Mouse (Mus musculus): ENCODE measurements around the gene Cnnm2.
"Not testable (repeated sequence)": the region's sequence is repeated elsewhere in the genome, so short reads cannot be mapped to it uniquely, and the experiment has no call there.

- peak; percentile 27; the same call in 1 of the 2 replicates for TF ChIP-seq CTCF (IDR thresholded peaks at IDR 0.05)
- not testable (repeated sequence) for TF ChIP-seq EP300 (IDR thresholded peaks at IDR 0.05)
Observed at GRCm38 (mm10) chr19:46732673-46733072, 28.7 kb upstream of the Cnnm2 start.
